In genomic region chr9:54559771-54560471, GRCm38 (mm10) we compare ENCODE assay signal across 8 mouse cellular contexts. TPM values are rescaled to one million over a fixed set of nuclear protein-coding genes. Genes with fewer than 3 reads are reported as not detected.
DNase-seq lines count a peak whose midpoint lies in the region; ATAC-seq lines count a peak whose summit lies in the region.

TSS of gene Cib2 (minus strand) at chr9:54560218.

- DNase-seq in adrenal gland, adult (ENCODE audit: inconsistent age in 2 of 2, low spot score in 1 of 2), result peak; percentile 92 to 95
- DNase-seq in embryo, embryonic 10 days (ENCODE audit: low spot score), result peak; percentile 89
- peak; percentile 85 for DNase-seq in gastrocnemius, postnatal 14 days
- DNase-seq in left cerebral cortex, postnatal 10 days (ENCODE audit: extremely low spot score in 1 of 2, low spot score in 2 of 2), result peak; percentile 67 to 89
- DNase-seq in right cerebral cortex, postnatal 14 days, result peak; percentile 72
- peak; percentile 65 to 81 for DNase-seq in urinary bladder, postnatal 36 days (ENCODE audit: low spot score in 2 of 2)

- peak; percentile 75 for ATAC-seq in inflammation-experienced regulatory T-cells, adult 6 months
- peak; percentile 96 for ATAC-seq in megakaryocyte-erythroid progenitor cell, adult 5-6 weeks (replicated peaks; ENCODE audit: low FRiP score, low TSS enrichment, poor library complexity, severe bottlenecking)

- intact Hi-C loops in gastrocnemius, postnatal 14 days (cut with DNase I; ENCODE audit: low total_unique reads), result no loop called here
- intact Hi-C loops in left cerebral cortex, postnatal 10 days (cut with DNase I), result no loop called here

RNA-seq across cellular contexts. Expression of gene Cib2, which starts in this region (rescaled TPM):
- total RNA-seq in gastrocnemius, postnatal 14 days (2021), result 10 to 100 TPM; 38.0 to 41.9 TPM
- polyA plus RNA-seq in inflammation-experienced regulatory T-cells, adult 6 months (2017; shearing (Covaris generic)), result 1 to 10 TPM in 1 of 3 experiments, under 1 TPM in 2; 0.55 to 4.9 (median 0.96) TPM
- total RNA-seq in left cerebral cortex, postnatal 10 days (2021), result 10 to 100 TPM; 32.8 to 33.9 TPM
- total RNA-seq in megakaryocyte-erythroid progenitor cell, adult 5-6 weeks (2014; fragmentation: Nextera tagmentation), result not detected in 2 replicates
- total RNA-seq in megakaryocyte-erythroid progenitor cell, adult 5-6 weeks (2017), result not detected in 2 replicates

Comparison
In these comparisons a context has a peak if more than half of its experiments do, and no peak if none do; other contexts are left out.
1. Peak in every context shown above with its lines: DNase-seq and ATAC-seq.
2. RNA of gene Cib2 (total RNA-seq): 38.0 to 41.9 TPM in gastrocnemius, postnatal 14 days and 32.8 to 33.9 TPM in left cerebral cortex, postnatal 10 days; not detected in megakaryocyte-erythroid progenitor cell, adult 5-6 weeks; every median in the first group is over 10 times any median in the second.
3. Peak in ATAC-seq in megakaryocyte-erythroid progenitor cell, adult 5-6 weeks; RNA of the gene not detected or under 1 TPM.